Mouse (Mus musculus): Measurements from ENCODE around the gene Srebf2. TPM values are rescaled to one million over a fixed set of nuclear protein-coding genes. Genes with fewer than 3 reads are reported as not detected.

Srebf2 gene
- polyA plus RNA-seq, 1 experiment from 2014 or later, result 105 TPM

DNA sequence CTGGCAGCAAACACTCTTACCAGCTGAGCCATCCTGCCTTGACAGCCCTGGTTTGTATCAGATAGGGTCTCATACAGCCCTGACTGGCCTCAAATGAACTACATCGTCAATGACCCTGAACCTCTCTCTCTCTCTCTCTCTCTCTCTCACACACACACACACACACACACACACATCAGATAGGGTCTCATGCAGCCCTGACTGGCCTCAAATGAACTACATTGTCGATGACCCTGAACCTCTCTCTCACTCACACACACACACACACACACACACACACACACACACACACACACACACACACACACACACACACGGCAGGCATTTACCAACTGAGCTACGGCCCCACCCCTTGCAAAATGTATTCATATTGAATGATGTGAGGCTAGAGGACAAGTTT lies 84.1 kb downstream of the Srebf2 start:
- no peak for DNase-seq (ENCODE audit: low spot score)
- WGBS, result 84% methylated on average over 4 of the region's 4 CpGs
- no peak overlapping the region for H3K9ac ChIP-seq (replicated peaks; ENCODE audit: low read length)
- no peak overlapping the region for H3K27ac ChIP-seq (replicated peaks; ENCODE audit: low read depth, low read length)
- H3K4me1 ChIP-seq (ENCODE audit: control insufficient read depth, insufficient read depth, low read length), result no peaks in the 10 kb centered on the region; the same call in 1 of the 2 replicates
- no peak overlapping the region for H3K4me3 ChIP-seq (ENCODE audit: low read depth, low read length)
- ATAC-seq (replicated peaks; ENCODE audit: insufficient number of reproducible peaks, low FRiP score, low TSS enrichment, low read depth), result no peak; the same call in 1 of the 2 replicates
- no peak overlapping the region for H3K4me2 ChIP-seq (ENCODE audit: low read depth, low read length)
- no peaks in the 10 kb centered on the region for H3K36me3 ChIP-seq (replicated peaks; ENCODE audit: control insufficient read depth, insufficient read depth, low read depth, low read length)
- H3K9me3 ChIP-seq (replicated peaks; ENCODE audit: control insufficient read depth, low read length), result no peaks in the 10 kb centered on the region
- no peaks in the 10 kb centered on the region for H3K27me3 ChIP-seq (ENCODE audit: control insufficient read depth, insufficient read depth, low read length)

DNA sequence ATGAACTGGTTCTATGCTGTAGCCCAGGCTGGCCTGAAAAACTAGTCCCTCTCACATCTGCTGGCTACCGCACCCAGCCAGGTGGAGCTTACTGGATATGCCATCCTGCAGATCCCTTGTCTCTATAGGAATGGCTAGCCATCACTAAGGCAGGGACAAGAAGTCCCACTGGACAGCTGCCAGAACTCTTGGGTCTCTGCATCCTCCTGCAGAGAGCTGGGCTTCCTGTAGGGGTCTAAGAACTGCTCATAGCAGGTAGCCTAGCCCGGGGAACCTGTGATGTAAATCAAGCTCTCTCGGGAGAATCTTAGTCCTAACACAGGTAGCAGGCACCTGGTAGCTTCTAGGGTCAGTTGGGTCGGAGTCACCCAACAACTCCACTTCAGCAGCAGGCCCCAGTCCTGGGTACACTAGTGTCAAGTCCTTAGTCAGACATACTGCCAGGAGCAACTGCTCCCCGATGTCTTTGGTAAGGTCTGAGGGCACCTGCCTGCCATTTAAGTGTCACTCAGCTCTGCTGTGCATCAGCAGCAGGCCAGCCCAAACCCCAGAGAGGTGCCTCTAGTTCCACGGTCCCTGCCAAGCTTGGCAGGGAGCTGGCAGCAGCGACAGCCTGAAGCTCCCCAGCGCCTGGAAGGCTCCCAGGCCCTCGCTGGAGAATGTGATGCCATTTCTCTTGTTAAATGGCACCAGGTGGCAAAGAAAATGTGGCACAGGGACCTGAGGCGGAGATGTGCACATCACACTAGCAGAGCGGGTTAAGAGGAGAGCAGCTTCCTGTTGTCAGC lies 84.8 kb downstream of the Srebf2 start:
- no peak for ATAC-seq (replicated peaks; ENCODE audit: insufficient number of reproducible peaks, low FRiP score, low TSS enrichment, low read depth)
- H3K9ac ChIP-seq (replicated peaks; ENCODE audit: low read length), result no peak overlapping the region

DNA sequence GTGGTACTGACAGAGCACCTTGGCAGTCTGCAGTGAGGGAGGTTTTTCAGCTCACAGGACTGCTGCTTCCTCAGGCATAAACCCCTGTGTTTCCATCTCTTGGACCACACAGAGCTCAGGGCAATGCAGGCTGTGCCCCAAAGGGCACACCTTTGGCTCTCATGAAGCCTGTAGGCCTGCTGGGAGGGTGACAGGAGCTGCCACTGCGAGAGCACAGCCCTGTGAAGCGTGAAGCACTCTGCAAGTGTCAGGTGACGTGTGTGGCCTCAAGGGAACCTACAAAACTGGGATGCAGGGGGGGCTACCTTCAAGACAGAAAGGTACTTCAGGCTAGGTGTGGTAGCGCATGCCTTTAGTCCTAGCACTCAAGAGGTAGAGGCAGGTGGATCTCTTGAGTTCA lies 85.7 kb downstream of the Srebf2 start:
- Histone ChIP-seq H3K4me1 (ENCODE audit: control insufficient read depth, insufficient read depth, low read length) (no peaks in the 10 kb centered on the region; the same call in 1 of the 2 replicates), H3K27me3 (ENCODE audit: control insufficient read depth, insufficient read depth, low read length) (no peaks in the 10 kb centered on the region), H3K27ac (replicated peaks; ENCODE audit: low read depth, low read length) (no peak overlapping the region), H3K4me2 (ENCODE audit: low read depth, low read length) (no peak overlapping the region), H3K9ac (replicated peaks; ENCODE audit: low read length) (no peak overlapping the region), H3K9me3 (replicated peaks; ENCODE audit: control insufficient read depth, low read length) (no peaks in the 10 kb centered on the region), H3K4me3 (ENCODE audit: low read depth, low read length) (no peak overlapping the region), H3K36me3 (replicated peaks; ENCODE audit: control insufficient read depth, insufficient read depth, low read depth, low read length) (no peaks in the 10 kb centered on the region)
- 70% methylated on average over 4 of the region's 4 CpGs for WGBS
- ATAC-seq (replicated peaks; ENCODE audit: insufficient number of reproducible peaks, low FRiP score, low TSS enrichment, low read depth) (no peak), DNase-seq (ENCODE audit: low spot score) (no peak)

More for the DNA sequence above, 84.8 kb downstream of the Srebf2 start:
- no peak overlapping the region for H3K4me2 ChIP-seq (ENCODE audit: low read depth, low read length)
- H3K9me3 ChIP-seq (replicated peaks; ENCODE audit: control insufficient read depth, low read length), result no peaks in the 10 kb centered on the region
- H3K4me1 ChIP-seq (ENCODE audit: control insufficient read depth, insufficient read depth, low read length), result no peaks in the 10 kb centered on the region; the same call in 1 of the 2 replicates
- 66% methylated on average over 11 of the region's 11 CpGs for WGBS
- no peak overlapping the region for H3K4me3 ChIP-seq (ENCODE audit: low read depth, low read length)
- no peak overlapping the region for H3K27ac ChIP-seq (replicated peaks; ENCODE audit: low read depth, low read length)
- H3K36me3 ChIP-seq (replicated peaks; ENCODE audit: control insufficient read depth, insufficient read depth, low read depth, low read length), result no peaks in the 10 kb centered on the region
- H3K27me3 ChIP-seq (ENCODE audit: control insufficient read depth, insufficient read depth, low read length), result no peaks in the 10 kb centered on the region
- DNase-seq (ENCODE audit: low spot score), result no peak

DNA sequence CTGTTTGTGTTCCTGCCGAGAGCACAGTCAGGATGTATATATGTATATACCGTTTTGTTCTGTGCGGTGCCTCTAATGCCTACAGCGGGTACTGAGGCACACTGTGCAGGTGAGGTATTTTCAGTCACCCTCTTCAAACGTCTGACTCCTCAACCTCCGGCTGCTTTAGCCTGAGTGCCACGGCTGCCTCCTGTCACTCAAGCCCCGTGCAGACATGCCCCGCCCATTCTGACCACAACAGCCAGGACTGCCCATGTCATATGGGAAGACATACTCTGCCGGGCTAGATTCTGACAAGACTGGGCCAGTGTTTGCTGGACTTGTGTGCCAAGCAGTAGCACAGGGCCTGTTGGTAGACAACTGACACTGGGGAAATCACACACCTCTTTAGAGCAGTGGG lies 88.7 kb downstream of the Srebf2 start:
- 71% methylated on average over 10 of the region's 10 CpGs for WGBS
- H3K4me3 ChIP-seq (ENCODE audit: low read depth, low read length), result no peak overlapping the region
- H3K27me3 ChIP-seq (ENCODE audit: control insufficient read depth, insufficient read depth, low read length), result no peaks in the 10 kb centered on the region
- no peaks in the 10 kb centered on the region for H3K4me1 ChIP-seq (ENCODE audit: control insufficient read depth, insufficient read depth, low read length)
- peaks cover 5% of the 10 kb centered on the region; the same call in 1 of the 2 replicates for H3K36me3 ChIP-seq (replicated peaks; ENCODE audit: control insufficient read depth, insufficient read depth, low read depth, low read length)
- no peak for DNase-seq (ENCODE audit: low spot score)
- ATAC-seq (replicated peaks; ENCODE audit: insufficient number of reproducible peaks, low FRiP score, low TSS enrichment, low read depth), result no peak
- no peak overlapping the region for H3K27ac ChIP-seq (replicated peaks; ENCODE audit: low read depth, low read length)
- H3K9ac ChIP-seq (replicated peaks; ENCODE audit: low read length), result no peak overlapping the region
- H3K4me2 ChIP-seq (ENCODE audit: low read depth, low read length), result no peak overlapping the region
- no peaks in the 10 kb centered on the region for H3K9me3 ChIP-seq (replicated peaks; ENCODE audit: control insufficient read depth, low read length)

DNA sequence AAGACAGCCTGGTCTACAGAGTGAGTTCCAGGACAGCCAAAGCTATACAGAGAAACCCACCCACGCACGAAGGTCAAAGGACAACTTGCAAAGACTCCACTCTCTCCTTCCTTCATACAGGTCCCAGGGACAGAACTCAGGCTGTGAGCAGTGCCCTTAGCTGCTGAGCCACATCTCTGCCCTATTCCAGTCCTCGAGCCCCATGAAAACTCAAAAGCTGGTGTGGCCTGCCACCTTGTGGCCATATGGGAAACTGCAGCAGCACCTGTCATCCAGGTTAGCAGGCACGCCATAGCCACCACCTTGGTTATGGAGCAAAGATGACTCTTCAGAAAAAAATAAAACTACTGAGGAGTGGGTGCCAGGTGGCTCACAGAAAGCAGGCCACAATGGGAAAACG lies 89.6 kb downstream of the Srebf2 start:
- ATAC-seq (replicated peaks; ENCODE audit: insufficient number of reproducible peaks, low FRiP score, low TSS enrichment, low read depth), result peak; percentile 74
- Histone ChIP-seq H3K27ac (replicated peaks; ENCODE audit: low read depth, low read length) (no peak overlapping the region), H3K9me3 (replicated peaks; ENCODE audit: control insufficient read depth, low read length) (no peaks in the 10 kb centered on the region), H3K36me3 (replicated peaks; ENCODE audit: control insufficient read depth, insufficient read depth, low read depth, low read length) (peaks cover 5% of the 10 kb centered on the region; the same call in 1 of the 2 replicates), H3K9ac (replicated peaks; ENCODE audit: low read length) (no peak overlapping the region), H3K27me3 (ENCODE audit: control insufficient read depth, insufficient read depth, low read length) (no peaks in the 10 kb centered on the region), H3K4me1 (ENCODE audit: control insufficient read depth, insufficient read depth, low read length) (no peaks in the 10 kb centered on the region), H3K4me2 (ENCODE audit: low read depth, low read length) (no peak overlapping the region), H3K4me3 (ENCODE audit: low read depth, low read length) (no peak overlapping the region)
- 14% methylated on average over 5 of the region's 5 CpGs for WGBS
- peak; percentile 83 for DNase-seq (ENCODE audit: low spot score)

DNA sequence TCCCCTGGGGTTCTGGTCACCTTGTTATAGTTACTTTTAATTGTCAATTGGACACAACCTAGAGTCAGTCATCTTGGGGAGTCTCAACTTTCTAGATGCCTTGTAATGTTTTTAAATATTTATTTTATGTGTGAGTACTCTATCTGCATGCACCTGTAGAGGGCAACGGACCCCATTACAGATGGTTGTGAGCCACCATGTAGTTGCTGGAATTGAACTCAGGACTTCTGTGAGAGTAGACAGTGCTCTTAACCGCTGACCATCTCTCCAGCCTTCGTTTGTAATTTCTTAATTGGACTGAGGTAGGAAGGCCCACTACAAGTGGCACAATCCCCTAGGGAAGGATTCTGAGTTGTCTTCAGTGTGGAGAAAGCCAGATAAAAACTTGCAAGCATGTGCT lies 96.3 kb downstream of the Srebf2 start:
- H3K36me3 ChIP-seq (replicated peaks; ENCODE audit: control insufficient read depth, insufficient read depth, low read depth, low read length), result peaks cover under 1% of the 10 kb centered on the region; the same call in 1 of the 2 replicates
- H3K4me2 ChIP-seq (ENCODE audit: low read depth, low read length), result peak overlapping the region; percentile 87
- DNase-seq (ENCODE audit: low spot score) (no peak), ATAC-seq (replicated peaks; ENCODE audit: insufficient number of reproducible peaks, low FRiP score, low TSS enrichment, low read depth) (no peak)
- H3K27me3 ChIP-seq (ENCODE audit: control insufficient read depth, insufficient read depth, low read length), result no peaks in the 10 kb centered on the region
- H3K27ac ChIP-seq (replicated peaks; ENCODE audit: low read depth, low read length), result no peak overlapping the region
- H3K4me1 ChIP-seq (ENCODE audit: control insufficient read depth, insufficient read depth, low read length), result no peaks in the 10 kb centered on the region
- no peaks in the 10 kb centered on the region for H3K9me3 ChIP-seq (replicated peaks; ENCODE audit: control insufficient read depth, low read length)
- WGBS, result 83% methylated on average over 3 of the region's 3 CpGs
- peak overlapping the region; percentile 77; the same call in 1 of the 2 replicates for H3K9ac ChIP-seq (replicated peaks; ENCODE audit: low read length)
- peak overlapping the region; percentile 67; the same call in 1 of the 2 replicates for H3K4me3 ChIP-seq (ENCODE audit: low read depth, low read length)

DNA sequence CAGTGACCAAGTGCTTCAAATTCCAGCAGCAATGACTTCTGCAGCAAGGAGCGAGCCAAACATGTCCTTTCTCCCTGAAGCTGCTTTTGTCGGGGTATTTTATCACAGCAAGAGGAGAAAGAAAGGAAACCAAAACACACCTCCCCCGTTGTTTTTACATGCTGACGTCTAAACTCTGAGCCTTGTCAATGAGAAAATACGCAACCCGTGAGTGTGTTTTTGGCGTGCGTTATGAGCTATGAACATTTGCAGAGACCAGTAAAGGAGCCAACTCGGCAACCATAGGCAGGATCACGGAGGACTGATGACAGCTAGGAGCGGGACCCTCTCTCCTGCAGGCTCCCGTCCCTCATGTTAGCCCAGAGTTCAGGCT lies 96.7 kb downstream of the Srebf2 start:
- Histone ChIP-seq H3K36me3 (replicated peaks; ENCODE audit: control insufficient read depth, insufficient read depth, low read depth, low read length) (no peaks in the 10 kb centered on the region), H3K9ac (replicated peaks; ENCODE audit: low read length) (peak overlapping the region; percentile 77), H3K27ac (replicated peaks; ENCODE audit: low read depth, low read length) (no peak overlapping the region), H3K4me3 (ENCODE audit: low read depth, low read length) (peak overlapping the region; percentile 67), H3K4me1 (ENCODE audit: control insufficient read depth, insufficient read depth, low read length) (no peaks in the 10 kb centered on the region), H3K9me3 (replicated peaks; ENCODE audit: control insufficient read depth, low read length) (no peaks in the 10 kb centered on the region), H3K4me2 (ENCODE audit: low read depth, low read length) (peak overlapping the region; percentile 87), H3K27me3 (ENCODE audit: control insufficient read depth, insufficient read depth, low read length) (no peaks in the 10 kb centered on the region)
- 9% methylated on average over 12 of the region's 12 CpGs for WGBS
- no peak for ATAC-seq (replicated peaks; ENCODE audit: insufficient number of reproducible peaks, low FRiP score, low TSS enrichment, low read depth)
- DNase-seq (ENCODE audit: low spot score), result no peak

DNA sequence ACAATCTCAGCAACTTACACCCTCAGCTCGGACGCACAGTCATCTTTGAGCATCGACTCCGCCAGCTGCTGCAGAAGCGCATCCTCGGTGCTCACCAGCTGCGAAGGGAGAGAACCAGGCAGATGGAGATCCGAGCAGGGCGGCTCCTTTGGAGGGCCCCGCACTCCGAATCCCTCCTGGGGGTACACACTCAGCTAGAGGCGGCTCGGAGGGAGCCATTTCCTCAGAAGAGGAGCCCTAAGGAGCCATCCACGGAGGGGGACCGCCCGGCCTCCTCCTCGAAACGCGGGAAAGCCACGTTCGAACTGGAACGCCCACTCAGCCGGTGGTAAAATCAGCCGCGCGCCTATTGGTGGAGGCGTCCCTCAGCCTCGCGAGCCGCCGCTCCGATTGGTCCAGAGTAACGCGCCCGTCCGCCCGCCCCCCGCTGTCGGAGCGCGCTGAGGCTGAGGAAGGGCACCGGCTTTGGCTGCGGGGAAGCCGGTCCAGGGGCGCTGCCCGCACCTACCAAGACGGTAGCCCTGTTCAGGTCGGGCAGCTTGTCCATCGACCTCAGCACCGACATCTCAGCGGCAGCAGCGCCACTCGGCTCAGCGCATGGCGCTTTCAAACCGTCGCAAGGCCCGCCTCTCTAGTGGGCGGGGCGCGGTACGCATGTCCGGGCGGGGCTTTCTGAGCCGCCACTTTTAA lies 97.3 kb downstream of the Srebf2 start, which contains the start of gene Cenpm:
Cenpm (minus strand) TSS at position 634 of the 690 bp plus-strand sequence.
- no peaks in the 10 kb centered on the region for H3K4me1 ChIP-seq (ENCODE audit: control insufficient read depth, insufficient read depth, low read length)
- ATAC-seq (replicated peaks; ENCODE audit: insufficient number of reproducible peaks, low FRiP score, low TSS enrichment, low read depth) (peak; percentile 96), DNase-seq (ENCODE audit: low spot score) (peak; percentile 96)
- H3K27ac ChIP-seq (replicated peaks; ENCODE audit: low read depth, low read length), result peak within 1 kb of the TSS; percentile 85
- H3K9me3 ChIP-seq (replicated peaks; ENCODE audit: control insufficient read depth, low read length), result no peaks in the 10 kb centered on the region
- no peaks in the 10 kb centered on the region for H3K36me3 ChIP-seq (replicated peaks; ENCODE audit: control insufficient read depth, insufficient read depth, low read depth, low read length)
- peak within 1 kb of the TSS; percentile 67 for H3K4me3 ChIP-seq (ENCODE audit: low read depth, low read length)
- H3K4me2 ChIP-seq (ENCODE audit: low read depth, low read length), result peak within 1 kb of the TSS; percentile 87
- under 1% methylated on average over 60 of the region's 65 CpGs for WGBS
- peak within 1 kb of the TSS; percentile 77 for H3K9ac ChIP-seq (replicated peaks; ENCODE audit: low read length)
- no peaks in the 10 kb centered on the region for H3K27me3 ChIP-seq (ENCODE audit: control insufficient read depth, insufficient read depth, low read length)

All from embryonic facial prominence, embryonic 11.5 days (tissue).